Mouse (Mus musculus): ENCODE results near the gene Sult3a1. TPM values are rescaled to one million over a fixed set of nuclear protein-coding genes. Genes with fewer than 3 reads are reported as not detected.
A peak's percentile ranks its signal among the peaks of the same experiment; 100 is the strongest.
"Not testable (repeated sequence)": the region's sequence is repeated elsewhere in the genome, so short reads cannot be mapped to it uniquely, and the experiment has no call there.

Gene Sult3a1
- not detected in 2 replicates for polyA plus RNA-seq (2016; fragmentation: Nextera tagmentation; extraction: Ambion mirVana)

GRCm38 (mm10) chr10:33857421-33857820 lies at the start of gene Sult3a1:
Sult3a1 (plus strand) TSS chr10:33857721.
- Histone ChIP-seq H3K27ac (no peak within 1 kb of the TSS), H3K4me3 (no peak within 1 kb of the TSS), H3K9me3 (no peaks in the 10 kb centered on the region), H3K36me3 (no peaks in the 10 kb centered on the region), H3K27me3 (ENCODE audit: insufficient read depth, poor library complexity, severe bottlenecking) (no peaks in the 10 kb centered on the region), H3K4me1 (no peaks in the 10 kb centered on the region)
- DNase-seq (ENCODE audit: low spot score): no peak

- Histone ChIP-seq H3K4me1 (no peaks in the 10 kb centered on the region), H3K27ac (no peak overlapping the region), H3K9me3 (no peaks in the 10 kb centered on the region), H3K4me3 (no peak overlapping the region), H3K36me3 (no peaks in the 10 kb centered on the region), H3K27me3 (ENCODE audit: insufficient read depth, poor library complexity, severe bottlenecking) (no peaks in the 10 kb centered on the region)
- DNase-seq (ENCODE audit: low spot score): no peak
- 40% methylated on average over 1 of the region's 1 CpGs for WGBS
Measured at GRCm38 (mm10) chr10:33811807-33812206, 45.7 kb upstream of the Sult3a1 start.

GRCm38 (mm10) chr10:33814266-33814665 lies 43.3 kb upstream of the Sult3a1 start:
- H3K4me1 ChIP-seq: no peaks in the 10 kb centered on the region
- H3K4me3 ChIP-seq: no peak overlapping the region
- H3K27ac ChIP-seq: no peak overlapping the region
- no peaks in the 10 kb centered on the region for H3K27me3 ChIP-seq (ENCODE audit: insufficient read depth, poor library complexity, severe bottlenecking)
- no peak for DNase-seq (ENCODE audit: low spot score)
- H3K9me3 ChIP-seq: no peaks in the 10 kb centered on the region
- no peaks in the 10 kb centered on the region for H3K36me3 ChIP-seq

GRCm38 (mm10) chr10:33816923-33817322 lies 40.6 kb upstream of the Sult3a1 start:
- Histone ChIP-seq H3K36me3 (no peaks in the 10 kb centered on the region), H3K4me3 (no peak overlapping the region), H3K9me3 (no peaks in the 10 kb centered on the region), H3K27me3 (ENCODE audit: insufficient read depth, poor library complexity, severe bottlenecking) (no peaks in the 10 kb centered on the region), H3K27ac (no peak overlapping the region), H3K4me1 (no peaks in the 10 kb centered on the region)
- 58% methylated on average over 1 of the region's 1 CpGs for WGBS
- DNase-seq (ENCODE audit: low spot score): no peak

- no peak overlapping the region for H3K27ac ChIP-seq
- WGBS: 89% methylated on average over 3 of the region's 3 CpGs
Measured at GRCm38 (mm10) chr10:33820892-33821291, 36.6 kb upstream of the Sult3a1 start.

GRCm38 (mm10) chr10:33865994-33866393 lies 8.5 kb downstream of the Sult3a1 start:
- DNase-seq (ENCODE audit: low spot score): no peak
- Histone ChIP-seq H3K4me1 (no peaks in the 10 kb centered on the region), H3K27ac (no peak overlapping the region), H3K36me3 (no peaks in the 10 kb centered on the region), H3K9me3 (no peaks in the 10 kb centered on the region; the same call in 1 of the 2 replicates), H3K27me3 (ENCODE audit: insufficient read depth, poor library complexity, severe bottlenecking) (no peaks in the 10 kb centered on the region), H3K4me3 (no peak overlapping the region)
- WGBS: 73% methylated on average over 2 of the region's 2 CpGs

More at GRCm38 (mm10) chr10:33820892-33821291, 36.6 kb upstream of the Sult3a1 start:
- Histone ChIP-seq H3K4me1 (no peaks in the 10 kb centered on the region), H3K4me3 (no peak overlapping the region), H3K36me3 (no peaks in the 10 kb centered on the region), H3K9me3 (no peaks in the 10 kb centered on the region), H3K27me3 (ENCODE audit: insufficient read depth, poor library complexity, severe bottlenecking) (no peaks in the 10 kb centered on the region)
- DNase-seq (ENCODE audit: low spot score): no peak

- Histone ChIP-seq H3K36me3 (no peaks in the 10 kb centered on the region), H3K27me3 (ENCODE audit: insufficient read depth, poor library complexity, severe bottlenecking) (no peaks in the 10 kb centered on the region), H3K4me1 (no peaks in the 10 kb centered on the region), H3K27ac (no peak overlapping the region), H3K9me3 (peaks cover 3% of the 10 kb centered on the region; the same call in 1 of the 2 replicates), H3K4me3 (no peak overlapping the region)
- no peak for DNase-seq (ENCODE audit: low spot score)
- 22% methylated on average over 1 of the region's 1 CpGs for WGBS
Measured at GRCm38 (mm10) chr10:33870441-33870840, 12.9 kb downstream of the Sult3a1 start.

GRCm38 (mm10) chr10:33872672-33873398 lies 15.3 kb downstream of the Sult3a1 start:
- H3K4me1 ChIP-seq: no peaks in the 10 kb centered on the region
- no peak for DNase-seq (ENCODE audit: low spot score)
- H3K4me3 ChIP-seq: no peak overlapping the region
- WGBS: 83% methylated on average over 2 of the region's 2 CpGs
- H3K27me3 ChIP-seq (ENCODE audit: insufficient read depth, poor library complexity, severe bottlenecking): no peaks in the 10 kb centered on the region
- no peaks in the 10 kb centered on the region for H3K36me3 ChIP-seq
- H3K9me3 ChIP-seq: peaks cover 3% of the 10 kb centered on the region; the same call in 1 of the 2 replicates
- no peak overlapping the region for H3K27ac ChIP-seq

GRCm38 (mm10) chr10:33882411-33882810 lies 24.9 kb downstream of the Sult3a1 start:
- DNase-seq (ENCODE audit: low spot score); H3K27ac ChIP-seq; H3K9me3 ChIP-seq; H3K4me3 ChIP-seq; H3K4me1 ChIP-seq; H3K27me3 ChIP-seq (ENCODE audit: insufficient read depth, poor library complexity, severe bottlenecking); H3K36me3 ChIP-seq: not testable (repeated sequence)
- 80% methylated on average over 2 of the region's 2 CpGs for WGBS

- H3K27me3 ChIP-seq (ENCODE audit: insufficient read depth, poor library complexity, severe bottlenecking); H3K9me3 ChIP-seq; H3K4me1 ChIP-seq; H3K4me3 ChIP-seq; H3K27ac ChIP-seq; DNase-seq (ENCODE audit: low spot score); H3K36me3 ChIP-seq: not testable (repeated sequence)
- WGBS: 74% methylated on average over 1 of the region's 1 CpGs
Measured at GRCm38 (mm10) chr10:33901520-33901919, 44.0 kb downstream of the Sult3a1 start.

- H3K4me3 ChIP-seq: peak within 1 kb of the TSS; percentile 61
- no peaks in the 10 kb centered on the region for H3K27me3 ChIP-seq (ENCODE audit: insufficient read depth, poor library complexity, severe bottlenecking)
- no peaks in the 10 kb centered on the region for H3K36me3 ChIP-seq
- peak; percentile 78 for DNase-seq (ENCODE audit: low spot score)
- H3K27ac ChIP-seq: no peak within 1 kb of the TSS
- H3K4me1 ChIP-seq: no peaks in the 10 kb centered on the region
- WGBS: 8% methylated on average over 17 of the region's 17 CpGs
- H3K9me3 ChIP-seq: no peaks in the 10 kb centered on the region
Measured at GRCm38 (mm10) chr10:33904530-33905481, 47.3 kb downstream of the Sult3a1 start, which contains the start of gene Rsph4a. Rsph4a (plus strand) TSS chr10:33905111.

- H3K27me3 ChIP-seq (ENCODE audit: insufficient read depth, poor library complexity, severe bottlenecking): no peaks in the 10 kb centered on the region
- no peaks in the 10 kb centered on the region for H3K9me3 ChIP-seq
- H3K4me1 ChIP-seq: no peaks in the 10 kb centered on the region
- no peaks in the 10 kb centered on the region for H3K36me3 ChIP-seq
- peak overlapping the region; percentile 61 for H3K4me3 ChIP-seq
- no peak overlapping the region for H3K27ac ChIP-seq
- 3% methylated on average over 6 of the region's 6 CpGs for WGBS
- DNase-seq (ENCODE audit: low spot score): no peak
Measured at GRCm38 (mm10) chr10:33905489-33905888, 48.0 kb downstream of the Sult3a1 start.
